Mouse (Mus musculus) small intestine, adult 2 months (tissue): ENCODE data around the gene Gatm.

ENCODE experiments used
- CTCF ChIP-seq: fragments of 200-500 bp; IDR thresholded peaks from 2 replicates; pipeline ENCODE4 v1.5.1; 2012; ENCODE audit warnings: low read depth, mild to moderate bottlenecking, control low read depth, inconsistent platforms, low read length, moderate library complexity, mixed read lengths; ENCODE audit not compliant: insufficient replicate concordance, insufficient read length; ENCODE audit errors: extremely low read depth
- POLR2A ChIP-seq: fragments of 200-500 bp; IDR thresholded peaks from 2 replicates; pipeline ENCODE4 v1.6.1; 2012; ENCODE audit warnings: low read depth, mild to moderate bottlenecking, control low read depth, inconsistent platforms, low read length, moderate library complexity

DNA sequence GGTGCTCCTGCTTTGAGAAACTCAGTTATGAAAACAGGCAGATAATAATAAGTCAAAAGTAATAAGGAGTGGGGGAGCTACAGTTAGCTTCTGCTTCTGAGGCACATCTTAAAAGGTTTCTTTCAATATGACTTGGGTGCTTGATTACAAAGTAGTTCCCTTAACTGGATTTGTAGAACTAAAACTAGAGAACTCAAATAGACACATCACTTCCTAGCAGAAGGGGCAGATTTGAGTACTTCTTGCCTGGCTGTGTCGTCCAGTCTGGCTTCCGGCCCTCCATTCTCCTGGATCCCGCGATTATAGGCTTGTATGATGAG, 511 bp upstream of the Gatm start:
- TF ChIP-seq POLR2A = no peak
- no peak for TF ChIP-seq CTCF
